Mouse (Mus musculus): ENCODE data around the gene Cux1.

The Cux1 gene

GRCm38 (mm10) chr5:136375350-136375749, 191.9 kb downstream of the Cux1 start:
- DNase-seq (ENCODE audit: low read depth): no peak

- DNase-seq (ENCODE audit: low read depth): peak; percentile 15
Measured at GRCm38 (mm10) chr5:136372276-136372675, 195.0 kb downstream of the Cux1 start.

- no peak for DNase-seq (ENCODE audit: low read depth)
Measured at GRCm38 (mm10) chr5:136363421-136363820, 203.9 kb downstream of the Cux1 start.

- DNase-seq (ENCODE audit: low read depth): no peak
Measured at GRCm38 (mm10) chr5:136362473-136363230, 204.6 kb downstream of the Cux1 start.

- DNase-seq (ENCODE audit: low read depth): no peak
Measured at GRCm38 (mm10) chr5:136362021-136362420, 205.3 kb downstream of the Cux1 start.

GRCm38 (mm10) chr5:136357227-136357626, 210.1 kb downstream of the Cux1 start:
- no peak for DNase-seq (ENCODE audit: low read depth)

- no peak for DNase-seq (ENCODE audit: low read depth)
Measured at GRCm38 (mm10) chr5:136355583-136356126, 211.6 kb downstream of the Cux1 start.

- no peak for DNase-seq (ENCODE audit: low read depth)
Measured at GRCm38 (mm10) chr5:136354729-136355128, 212.6 kb downstream of the Cux1 start.

GRCm38 (mm10) chr5:136353114-136353513, 214.2 kb downstream of the Cux1 start:
- no peak for DNase-seq (ENCODE audit: low read depth)

GRCm38 (mm10) chr5:136343156-136343890, 224.0 kb downstream of the Cux1 start:
- DNase-seq (ENCODE audit: low read depth): no peak

GRCm38 (mm10) chr5:136336798-136337527, 230.3 kb downstream of the Cux1 start:
- DNase-seq (ENCODE audit: low read depth): no peak

GRCm38 (mm10) chr5:136335681-136336080, 231.6 kb downstream of the Cux1 start:
- DNase-seq (ENCODE audit: low read depth): no peak

GRCm38 (mm10) chr5:136334780-136335179, 232.5 kb downstream of the Cux1 start:
- no peak for DNase-seq (ENCODE audit: low read depth)

GRCm38 (mm10) chr5:136334051-136334450, 233.2 kb downstream of the Cux1 start:
- DNase-seq (ENCODE audit: low read depth): no peak

- no peak for DNase-seq (ENCODE audit: low read depth)
Measured at GRCm38 (mm10) chr5:136332786-136333462, 234.4 kb downstream of the Cux1 start.

- no peak for DNase-seq (ENCODE audit: low read depth)
Measured at GRCm38 (mm10) chr5:136327736-136328135, 239.6 kb downstream of the Cux1 start.

GRCm38 (mm10) chr5:136326626-136327025, 240.7 kb downstream of the Cux1 start:
- DNase-seq (ENCODE audit: low read depth): no peak

- DNase-seq (ENCODE audit: low read depth): peak; percentile 21
Measured at GRCm38 (mm10) chr5:136324506-136324905, 242.8 kb downstream of the Cux1 start.

- DNase-seq (ENCODE audit: low read depth): no peak
Measured at GRCm38 (mm10) chr5:136321378-136321777, 245.9 kb downstream of the Cux1 start.

GRCm38 (mm10) chr5:136312566-136312965, 254.7 kb downstream of the Cux1 start:
- DNase-seq (ENCODE audit: low read depth): no peak

- no peak for DNase-seq (ENCODE audit: low read depth)
Measured at GRCm38 (mm10) chr5:136312166-136312565, 255.1 kb downstream of the Cux1 start.

- no peak for DNase-seq (ENCODE audit: low read depth)
Measured at GRCm38 (mm10) chr5:136306254-136306653, 261.0 kb downstream of the Cux1 start.

Data from fibroblast of lung, adult 2 months (primary cell).